Mouse (Mus musculus): ENCODE results near the gene Rc3h1.
"Not testable (repeated sequence)": the region's sequence is repeated elsewhere in the genome, so short reads cannot be mapped to it uniquely, and the experiment has no call there.

The Rc3h1 gene

DNA sequence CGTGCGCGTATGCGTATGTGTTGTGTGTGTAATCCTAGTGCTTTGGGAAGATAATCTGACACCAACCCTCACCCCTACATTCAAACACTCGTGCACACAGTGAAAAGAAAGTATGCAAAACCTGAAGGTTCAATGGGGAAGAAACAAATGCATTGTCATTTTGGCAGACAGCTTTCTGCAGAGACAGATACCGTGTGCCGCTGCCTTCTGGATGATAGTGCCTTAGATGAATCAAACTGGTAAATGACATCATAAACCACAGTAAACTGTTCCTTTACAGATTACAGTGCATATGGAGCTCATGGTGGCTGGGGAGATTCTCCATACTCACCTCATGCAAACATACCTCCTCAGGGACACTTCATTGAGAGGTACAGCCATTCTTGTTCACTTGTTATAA is 57.0 kb downstream of the Rc3h1 start:
- no peak for DNase-seq (ENCODE audit: low spot score)

DNA sequence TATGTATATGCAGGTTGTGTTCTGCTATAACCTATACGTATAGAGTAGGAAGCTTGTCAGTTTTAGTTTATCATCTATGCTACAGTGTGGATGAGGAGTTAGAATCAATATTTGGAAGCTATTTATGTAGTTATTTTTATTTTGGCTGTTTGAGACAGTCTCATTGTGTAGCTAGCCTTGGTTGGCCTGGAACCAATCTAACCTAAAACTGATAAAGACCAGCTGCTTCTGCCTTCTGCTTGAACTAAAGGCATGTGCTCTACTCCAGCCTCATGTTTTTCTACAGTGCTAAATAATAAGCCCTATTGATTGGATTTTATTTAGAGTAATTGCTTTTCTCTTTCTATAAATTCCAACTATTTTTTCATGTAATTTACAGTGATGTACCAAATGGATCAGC is 61.0 kb downstream of the Rc3h1 start:
- DNase-seq (ENCODE audit: low spot score): no peak

DNA sequence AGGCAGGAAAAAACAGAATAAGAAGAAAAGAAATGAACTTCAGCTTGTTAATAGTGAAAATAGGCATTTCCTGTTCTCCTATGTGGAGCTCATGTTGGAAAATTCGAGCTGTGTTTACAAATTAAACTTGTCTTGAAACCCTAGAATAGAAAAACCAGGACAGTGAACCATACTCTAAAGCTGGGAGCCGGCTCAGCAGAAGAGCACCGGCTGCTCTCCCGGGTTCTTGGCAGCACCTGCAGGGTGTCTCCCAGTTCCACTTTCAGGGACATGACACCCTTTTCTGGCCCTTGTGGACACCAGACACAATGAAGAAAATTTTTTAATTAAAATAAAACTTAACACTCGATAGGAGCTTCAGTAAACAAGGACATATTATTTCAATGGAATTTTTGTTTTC is 62.4 kb downstream of the Rc3h1 start:
- DNase-seq (ENCODE audit: low spot score): no peak

DNA sequence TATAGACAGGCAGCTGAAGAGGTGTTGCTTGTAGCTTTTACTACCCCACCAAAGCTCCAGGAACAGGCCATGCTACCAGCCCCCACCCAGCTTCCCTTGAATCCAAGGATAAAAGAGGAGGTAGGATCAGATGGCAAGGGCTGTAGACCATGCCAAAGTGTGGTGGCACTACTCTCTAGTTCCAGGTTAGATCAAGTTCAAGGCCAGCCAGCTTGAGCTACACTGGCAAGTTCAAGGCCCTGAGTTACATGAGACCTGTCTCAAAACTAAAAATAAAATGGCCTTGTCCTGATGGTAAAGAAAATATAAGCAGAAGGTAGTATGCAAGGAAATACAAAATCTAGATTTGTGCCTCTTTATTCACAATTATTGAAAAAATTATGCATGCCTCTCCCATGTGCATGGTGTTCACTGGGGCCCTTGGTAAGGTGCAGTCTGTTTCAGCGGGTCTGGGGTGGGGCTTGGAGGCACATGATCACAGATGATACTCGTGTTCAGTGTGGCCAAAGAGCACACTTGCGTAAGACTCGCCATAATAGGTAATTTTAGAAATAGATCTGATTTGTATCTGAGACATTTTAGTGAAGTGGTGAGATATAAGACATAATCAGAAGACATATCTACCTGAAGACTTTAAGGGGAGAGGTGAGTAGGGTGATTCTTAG is 72.0 kb downstream of the Rc3h1 start, which contains the start of gene Serpinc1:
Gene Serpinc1, plus strand, starts transcription at position 515 of the 665 bp plus-strand sequence.
- DNase-seq (ENCODE audit: low spot score): no peak

DNA sequence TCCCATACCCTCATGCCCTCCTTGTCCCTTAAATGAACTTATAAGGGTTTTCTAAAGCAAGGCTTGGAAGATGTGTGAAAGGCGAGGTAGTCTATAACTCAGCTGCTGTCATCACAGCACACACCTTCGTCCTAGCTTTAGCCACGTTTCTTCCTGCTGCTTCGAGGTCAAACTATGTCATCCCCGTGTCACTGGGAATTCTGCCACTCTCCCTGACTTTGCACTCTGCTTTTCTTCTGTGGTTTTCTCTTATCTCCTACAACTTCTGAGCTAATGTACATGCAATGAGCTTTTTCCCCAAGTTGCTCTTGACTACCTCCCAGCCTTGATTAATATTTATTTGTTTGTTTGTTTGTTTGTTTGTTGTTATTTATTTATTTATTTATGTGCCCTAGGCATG is 73.8 kb downstream of the Rc3h1 start:
- DNase-seq (ENCODE audit: low spot score): no peak

DNA sequence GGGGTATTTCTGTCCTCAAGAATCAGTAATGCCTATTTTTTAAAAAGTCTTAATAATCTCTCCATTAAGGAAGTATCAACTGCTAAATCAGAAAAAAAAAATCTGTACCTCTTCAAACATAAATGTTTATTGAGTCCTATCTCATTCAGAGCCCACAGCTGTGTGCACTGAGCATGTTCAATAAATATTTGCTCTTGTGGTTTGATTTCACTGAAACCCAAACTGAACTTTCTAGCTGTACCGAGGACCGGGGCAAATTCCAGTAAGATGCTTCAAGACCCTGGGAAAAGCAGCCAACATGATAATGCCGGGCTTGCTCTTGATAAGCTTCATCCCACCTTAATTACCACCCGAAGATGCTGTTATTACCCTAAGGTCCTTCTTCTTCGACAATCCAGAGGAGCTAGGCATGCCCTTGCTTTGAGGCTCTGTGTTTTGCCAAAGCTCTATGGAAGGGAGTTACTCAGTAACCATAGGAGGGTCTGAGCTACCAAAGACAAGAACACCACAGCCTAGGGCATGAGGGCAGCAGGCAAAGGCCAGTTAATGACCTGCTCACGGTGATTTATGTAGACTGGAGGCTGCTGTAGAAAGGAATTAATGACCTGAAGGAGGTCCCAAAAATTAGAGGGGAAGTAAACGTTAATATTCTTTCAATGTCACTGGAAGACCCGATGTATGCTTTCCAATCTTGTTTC is 74.5 kb downstream of the Rc3h1 start:
- DNase-seq (ENCODE audit: low spot score): no peak

DNA sequence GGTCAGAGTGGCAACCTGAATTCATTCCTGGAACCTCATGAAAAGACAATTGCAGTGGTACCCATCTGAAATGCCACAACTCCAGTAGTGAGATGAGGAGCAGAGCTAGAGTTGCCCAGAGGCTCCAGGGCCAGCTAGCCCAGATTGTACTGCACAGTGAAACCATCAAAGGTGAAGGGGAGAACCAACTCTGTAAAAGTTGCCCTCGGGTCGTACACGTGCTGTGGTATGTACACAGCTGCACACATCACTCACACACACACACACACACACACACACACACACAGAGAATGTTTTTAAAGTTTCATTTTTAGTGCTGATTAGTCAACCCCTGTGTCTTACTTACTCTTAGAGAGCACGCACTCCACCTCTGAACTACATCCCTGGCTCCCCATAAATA is 75.1 kb downstream of the Rc3h1 start:
- DNase-seq (ENCODE audit: low spot score): no peak

DNA sequence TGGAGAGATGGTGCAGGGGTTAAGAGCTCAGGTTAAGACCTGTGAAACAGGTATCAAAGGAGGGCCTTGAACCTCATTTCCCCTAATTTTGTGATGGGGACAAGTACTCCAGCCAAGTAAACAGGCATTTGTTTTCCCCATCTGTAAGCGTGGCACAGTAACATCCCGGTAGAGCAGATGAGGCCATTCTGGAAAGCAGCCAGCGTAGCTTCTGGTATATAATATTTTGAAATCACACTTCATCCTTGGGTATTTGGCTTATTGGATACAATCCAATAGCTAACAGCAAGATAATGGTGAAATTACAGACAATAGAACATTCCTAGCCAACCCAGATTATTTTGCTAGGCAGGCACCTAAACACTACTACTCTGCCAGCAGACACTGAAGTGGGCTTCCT is 76.7 kb downstream of the Rc3h1 start:
- DNase-seq (ENCODE audit: low spot score): no peak

DNA sequence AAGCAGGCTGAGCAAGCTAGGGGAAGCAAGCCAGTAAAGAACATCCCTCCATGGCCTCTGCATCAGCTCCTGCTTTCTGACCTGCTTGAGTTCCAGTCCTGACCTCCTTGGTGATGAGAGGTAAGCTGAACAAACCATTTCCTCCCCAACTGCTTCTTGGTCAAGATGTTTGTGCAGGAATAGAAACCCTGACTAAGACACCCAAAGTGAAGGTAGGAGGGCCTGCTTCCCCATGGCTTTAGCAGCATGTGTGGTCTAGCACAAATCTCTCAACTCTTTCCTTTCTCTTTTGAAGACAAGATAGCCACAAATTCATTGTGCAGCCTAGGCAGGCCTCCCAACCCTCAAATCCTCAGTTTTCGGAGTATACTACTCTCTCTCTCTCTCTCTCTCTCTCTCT is 78.5 kb downstream of the Rc3h1 start:
- DNase-seq (ENCODE audit: low spot score): not testable (repeated sequence)

DNA sequence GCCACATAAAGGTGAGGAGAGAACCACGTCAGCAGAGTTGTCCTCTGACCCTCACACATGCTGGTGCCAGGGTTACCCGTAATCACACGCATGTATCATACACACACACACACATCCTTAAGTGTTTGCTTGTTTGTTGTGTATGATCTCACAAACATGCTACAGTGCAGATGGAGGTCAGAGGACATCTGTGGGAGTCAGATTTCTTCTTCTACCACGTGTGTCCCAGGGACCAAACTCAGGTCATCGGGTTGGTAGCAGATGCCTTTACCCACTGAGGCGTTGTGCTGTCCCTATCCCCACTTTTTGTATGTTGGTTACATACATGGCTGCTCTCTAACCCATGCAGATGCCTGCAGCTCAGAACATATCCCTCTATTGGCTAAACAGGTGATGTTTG is 79.3 kb downstream of the Rc3h1 start:
- DNase-seq (ENCODE audit: low spot score): no peak

DNA sequence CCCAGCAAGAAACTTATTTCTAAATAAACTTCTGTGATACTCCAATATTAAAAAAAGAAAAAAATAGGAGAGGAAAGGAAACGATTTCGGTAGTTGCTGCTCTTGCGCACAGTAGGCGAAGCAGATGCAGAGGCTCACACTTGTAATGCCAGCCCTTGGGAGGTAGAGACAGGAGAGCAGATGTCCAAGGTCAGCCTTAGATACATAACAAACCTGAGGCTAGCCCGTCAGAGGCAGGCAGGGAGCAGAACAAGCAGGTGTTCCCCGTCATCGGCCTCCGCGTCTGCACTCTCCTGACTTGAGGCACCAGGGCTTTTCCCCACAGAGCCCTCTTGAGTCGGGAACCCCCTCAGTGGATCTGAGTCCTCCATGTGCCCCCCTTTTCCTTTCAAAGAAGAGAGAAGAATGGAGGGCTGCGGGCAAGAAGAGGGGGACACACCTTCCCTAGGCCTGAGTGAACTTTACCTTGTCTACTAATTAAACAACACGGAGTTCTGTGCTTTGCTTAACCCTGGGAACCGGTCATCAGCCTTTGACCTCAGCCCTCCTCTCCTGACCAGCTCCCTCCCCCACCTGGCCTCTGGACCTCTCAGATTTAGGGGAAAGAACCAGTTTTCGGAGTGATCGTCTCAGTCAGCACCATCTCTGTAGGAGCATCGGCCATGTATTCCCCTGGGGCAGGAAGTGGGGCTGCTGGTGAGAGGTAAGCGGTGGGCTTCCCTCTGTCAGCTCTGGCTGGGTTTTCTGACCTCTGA is 80.8 kb downstream of the Rc3h1 start:
- DNase-seq (ENCODE audit: low spot score): no peak

DNA sequence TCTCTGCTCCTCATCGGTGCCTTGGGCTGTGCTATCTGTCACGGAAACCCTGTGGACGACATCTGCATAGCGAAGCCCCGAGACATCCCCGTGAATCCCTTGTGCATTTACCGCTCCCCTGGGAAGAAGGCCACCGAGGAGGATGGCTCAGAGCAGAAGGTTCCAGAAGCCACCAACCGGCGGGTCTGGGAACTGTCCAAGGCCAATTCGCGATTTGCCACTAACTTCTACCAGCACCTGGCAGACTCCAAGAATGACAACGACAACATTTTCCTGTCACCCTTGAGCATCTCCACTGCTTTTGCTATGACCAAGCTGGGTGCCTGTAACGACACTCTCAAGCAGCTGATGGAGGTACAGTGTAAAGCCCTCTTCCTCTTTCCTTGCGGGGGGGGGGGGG is 83.2 kb downstream of the Rc3h1 start:
- no peak for DNase-seq (ENCODE audit: low spot score)

DNA sequence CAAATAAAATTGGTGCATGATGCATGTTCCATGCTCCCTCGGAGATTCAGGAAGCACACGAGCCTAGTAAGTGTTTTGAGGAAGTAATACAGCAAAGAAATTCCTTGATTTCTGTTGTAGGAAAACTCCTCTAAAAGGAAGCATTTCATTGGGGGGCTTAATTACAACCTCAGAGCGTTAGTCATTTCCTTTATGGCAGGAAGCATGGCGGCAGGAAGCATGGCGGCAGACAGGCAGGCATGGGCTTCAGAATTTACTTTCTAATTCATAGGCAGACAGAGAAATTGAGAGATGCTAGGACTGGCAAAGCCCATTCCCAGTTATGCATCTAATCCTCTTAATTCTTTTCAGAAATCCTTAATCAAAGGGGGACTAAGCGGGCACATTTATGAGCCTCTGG is 87.6 kb downstream of the Rc3h1 start:
- DNase-seq (ENCODE audit: low spot score): no peak

DNA sequence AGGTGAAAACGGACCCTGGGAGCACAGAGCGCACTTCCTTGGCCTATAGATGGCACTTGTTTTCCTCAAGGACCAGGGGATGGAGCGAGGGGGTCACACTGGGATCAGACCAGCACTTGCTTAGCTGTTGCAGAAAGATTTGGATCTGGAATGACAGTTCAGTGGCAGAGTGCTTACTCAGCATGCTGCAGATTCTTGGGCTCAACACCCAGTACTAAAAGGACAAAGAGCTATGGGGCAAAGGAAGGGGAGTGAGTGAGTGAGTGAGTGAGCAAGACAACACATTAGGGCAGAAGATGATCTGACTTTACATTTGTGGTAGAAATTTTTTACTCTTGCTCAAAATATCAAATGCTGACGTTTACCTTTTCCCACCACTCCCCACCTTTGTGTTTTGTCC is 98.7 kb downstream of the Rc3h1 start:
- no peak for DNase-seq (ENCODE audit: low spot score)

DNA sequence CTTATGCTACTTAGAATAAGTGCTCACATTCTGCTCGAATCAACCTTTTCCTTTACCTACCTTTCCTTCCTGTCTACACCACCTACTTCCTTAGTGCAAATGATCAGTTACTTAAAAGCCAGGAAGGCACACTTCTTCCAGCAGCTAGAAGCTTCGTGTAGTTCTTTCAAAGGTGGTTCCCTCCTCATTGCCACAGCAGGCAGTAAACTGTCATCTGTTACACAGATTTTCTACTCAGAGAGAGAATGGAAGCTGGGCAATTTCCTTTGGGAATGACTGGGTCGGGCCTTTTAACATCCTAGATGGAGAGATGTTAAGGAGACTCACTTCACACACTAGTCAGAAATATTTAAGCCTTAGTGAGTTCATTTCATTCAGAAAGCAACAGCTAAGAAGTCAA is 99.3 kb downstream of the Rc3h1 start:
- no peak for DNase-seq (ENCODE audit: low spot score)

DNA sequence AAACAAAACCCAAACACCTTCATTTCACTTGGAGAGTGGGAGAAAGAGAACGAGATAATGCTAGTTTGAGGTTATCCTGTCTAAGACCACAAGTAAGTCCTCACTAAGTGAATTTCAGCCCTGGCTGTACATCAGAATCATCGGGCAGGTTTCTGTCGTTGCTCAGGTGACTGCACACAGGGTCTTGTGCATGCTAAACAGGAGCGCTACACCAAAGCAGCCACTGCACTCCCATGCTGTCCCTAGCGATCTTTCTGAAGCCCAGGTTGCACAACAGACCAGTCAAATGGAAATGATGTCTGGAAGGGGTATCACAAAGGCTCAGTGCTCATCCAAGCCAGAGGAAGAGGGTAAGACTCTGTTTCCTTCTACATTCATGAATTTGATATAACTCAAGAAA is 100.3 kb downstream of the Rc3h1 start:
- no peak for DNase-seq (ENCODE audit: low spot score)

DNA sequence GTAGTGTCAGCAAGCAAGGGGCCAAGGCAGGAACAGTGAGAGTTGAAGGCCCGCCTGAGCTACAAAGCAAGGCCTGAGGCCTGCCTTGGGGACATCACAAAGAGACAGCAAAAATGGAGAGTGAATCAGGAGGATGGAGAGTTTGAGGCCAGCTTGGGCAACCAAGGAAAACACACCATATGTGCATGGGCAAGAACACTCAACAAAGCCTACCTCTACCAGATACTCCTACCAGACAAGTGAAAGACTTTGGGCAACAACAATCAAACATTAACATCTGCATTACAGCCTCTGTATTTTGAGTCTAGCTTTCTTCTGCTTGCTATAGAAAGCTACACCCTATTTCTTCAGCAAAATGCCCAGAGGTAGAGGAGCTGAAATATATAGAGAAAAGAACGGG is 101.8 kb downstream of the Rc3h1 start:
- DNase-seq (ENCODE audit: low spot score): no peak

DNA sequence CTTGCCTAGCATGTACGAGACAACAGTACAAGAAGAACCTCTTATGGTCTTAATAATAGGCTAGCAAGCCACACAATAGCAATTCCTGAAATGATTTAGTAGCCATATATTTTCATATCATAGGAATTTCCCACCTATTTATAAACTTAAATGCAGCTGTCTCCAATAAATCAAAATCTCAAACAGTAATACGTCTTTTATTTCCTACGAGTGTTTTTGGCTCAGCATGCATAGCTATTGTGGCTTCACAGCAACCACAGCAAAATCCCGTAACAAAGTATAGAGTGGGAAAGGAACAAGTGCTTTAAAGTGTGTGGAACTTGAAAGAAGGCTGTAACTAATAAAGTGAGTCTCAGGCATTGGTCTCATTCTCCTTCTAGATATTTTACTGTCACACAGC is 104.2 kb downstream of the Rc3h1 start:
- DNase-seq (ENCODE audit: low spot score): no peak

DNA sequence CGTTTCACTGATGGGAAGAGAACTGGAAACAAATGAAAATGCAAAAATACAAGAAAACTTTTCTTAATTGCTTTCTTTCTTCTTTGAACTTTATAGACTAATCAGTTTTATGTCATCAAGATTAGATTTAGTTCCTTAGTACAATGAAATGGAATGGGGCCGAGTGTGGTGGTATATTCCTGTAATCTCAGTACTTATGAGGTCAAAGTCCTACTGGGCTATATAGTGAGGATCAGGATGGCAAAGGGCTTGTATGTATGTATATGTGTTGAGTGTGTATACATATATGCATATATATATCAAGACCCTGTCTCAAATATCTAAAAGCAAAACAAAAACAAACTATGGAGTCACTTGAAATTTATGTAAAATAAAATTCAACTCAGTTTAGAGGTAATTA is 110.2 kb downstream of the Rc3h1 start:
- no peak for DNase-seq (ENCODE audit: low spot score)

DNA sequence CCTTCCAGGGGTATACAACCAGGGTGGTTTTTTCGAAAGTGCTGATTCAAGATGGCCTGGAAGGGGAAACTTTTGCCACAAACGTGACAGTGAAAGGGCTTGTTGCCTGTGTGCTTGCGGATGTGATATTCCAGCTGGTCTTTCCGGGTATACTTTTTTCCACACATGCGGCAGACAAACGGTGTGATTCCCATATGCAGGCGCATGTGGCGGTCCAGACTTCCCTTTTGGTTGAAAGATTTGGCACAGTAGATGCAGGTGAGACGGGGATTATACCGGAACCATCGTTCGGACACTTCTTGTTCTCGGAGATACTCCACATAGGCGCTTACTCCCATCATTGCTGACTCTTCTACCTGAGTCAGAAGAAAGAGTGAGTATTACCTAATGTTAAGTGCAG is 113.8 kb downstream of the Rc3h1 start:
- DNase-seq (ENCODE audit: low spot score): no peak
